Mouse (Mus musculus): ENCODE results near the gene Atp6v0e.

Gene Atp6v0e

DNA sequence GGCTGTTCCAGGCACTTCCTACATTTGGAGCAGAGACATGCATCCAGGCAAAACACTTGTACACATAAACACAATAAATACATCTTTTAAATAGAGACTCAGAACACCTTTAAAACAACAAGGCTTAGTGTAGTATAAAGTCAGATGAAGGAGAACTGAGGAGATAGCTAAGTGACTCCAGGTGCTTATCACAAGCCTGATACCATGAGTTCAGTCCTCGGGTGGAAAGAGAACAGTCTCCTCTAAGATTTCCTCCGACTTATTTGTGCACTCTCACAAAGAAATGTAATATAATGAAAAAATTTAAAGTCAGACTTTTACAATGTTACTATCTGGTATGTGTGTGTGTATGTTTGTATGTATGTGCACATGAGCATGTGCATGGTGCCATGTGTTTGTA, 58.8 kb downstream of the Atp6v0e start:
- no peak for DNase-seq

DNA sequence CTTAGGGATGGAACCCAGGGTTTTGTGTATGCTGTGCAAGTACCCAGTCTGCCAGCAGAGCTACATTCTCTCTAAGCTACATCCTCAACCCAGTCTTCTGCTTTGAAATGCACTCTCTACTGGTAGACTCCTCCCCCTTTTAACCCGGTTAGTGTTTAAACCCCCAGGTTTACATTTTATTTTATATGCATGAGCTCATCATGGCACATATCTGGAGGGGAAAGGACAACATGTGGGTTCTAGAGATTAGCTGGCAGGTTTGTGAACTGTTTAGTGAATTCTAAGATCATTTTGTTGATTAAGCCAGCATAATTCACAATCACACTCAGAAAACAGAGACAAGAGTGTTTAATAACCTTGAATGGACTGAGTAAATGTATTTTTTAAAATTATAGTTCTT, 61.8 kb downstream of the Atp6v0e start:
- DNase-seq = no peak

DNA sequence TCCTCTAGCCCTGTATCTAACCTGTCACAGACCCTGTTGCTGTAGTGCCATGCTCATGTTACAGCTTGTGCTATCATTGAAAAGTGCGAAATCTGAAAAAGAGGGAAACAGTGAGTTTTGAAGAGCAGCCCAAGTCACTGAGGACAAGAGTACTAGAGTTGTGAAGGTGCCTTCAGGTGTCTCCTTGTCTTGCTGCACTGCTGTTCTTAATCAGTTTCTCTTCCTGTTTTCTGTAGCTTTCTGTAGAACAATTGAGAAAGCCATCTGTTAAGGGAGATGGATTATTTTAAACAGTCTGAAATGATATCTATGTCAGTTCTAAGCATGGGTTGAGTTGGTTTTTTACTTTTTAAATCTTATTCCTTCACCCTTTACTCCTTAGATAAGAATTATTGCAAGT, 63.6 kb downstream of the Atp6v0e start:
- no peak for DNase-seq

DNA sequence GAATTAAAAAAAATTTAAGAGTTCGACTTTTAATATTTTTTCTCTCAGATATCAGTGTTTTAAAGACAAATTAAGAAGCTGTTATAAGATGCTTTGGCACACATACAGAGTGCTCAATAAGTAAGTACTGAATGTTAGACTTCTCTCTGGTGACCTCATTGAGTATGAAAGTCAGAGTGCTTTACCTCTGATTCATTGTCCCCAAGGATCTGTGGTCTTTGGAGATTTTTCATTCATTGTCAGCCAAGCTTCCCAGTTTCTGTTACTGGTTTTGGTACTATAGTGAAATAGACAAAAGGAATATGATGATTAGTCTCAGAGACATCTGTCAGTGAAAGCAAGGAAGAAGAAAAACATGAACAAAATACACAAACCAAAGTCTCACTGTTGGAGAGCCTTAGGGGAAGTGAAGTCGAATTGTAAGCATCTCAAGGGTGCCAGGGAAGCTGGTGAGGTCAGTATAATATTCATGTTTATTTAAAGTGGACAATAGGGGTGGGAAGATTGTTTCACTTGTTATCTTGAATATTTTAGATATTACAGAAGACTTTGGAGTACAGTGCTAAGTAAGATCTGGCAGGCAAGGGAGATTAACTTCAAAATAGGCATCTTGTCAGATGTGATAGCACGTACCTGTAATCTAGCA, 64.2 kb downstream of the Atp6v0e start:
- DNase-seq = no peak

DNA sequence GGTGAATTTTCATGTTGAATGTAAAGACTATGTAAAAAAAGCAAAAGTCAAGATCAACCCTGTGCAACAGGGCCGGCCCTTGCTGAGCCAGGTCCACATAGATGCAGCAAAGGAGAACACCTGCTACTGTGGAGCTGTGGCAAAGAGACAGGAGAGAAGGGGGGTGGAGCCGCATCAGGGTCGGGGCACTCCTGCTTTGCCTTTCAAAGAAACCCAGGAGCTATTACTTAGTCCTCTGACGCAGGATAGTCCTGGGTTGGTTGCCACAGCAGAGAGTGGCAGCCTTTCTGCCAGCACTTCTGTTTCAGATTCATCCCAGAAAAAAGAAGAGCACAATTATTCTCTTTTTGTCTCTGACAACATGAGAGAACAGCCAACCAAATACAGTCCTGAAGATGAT, 79.5 kb downstream of the Atp6v0e start:
- DNase-seq = no peak

DNA sequence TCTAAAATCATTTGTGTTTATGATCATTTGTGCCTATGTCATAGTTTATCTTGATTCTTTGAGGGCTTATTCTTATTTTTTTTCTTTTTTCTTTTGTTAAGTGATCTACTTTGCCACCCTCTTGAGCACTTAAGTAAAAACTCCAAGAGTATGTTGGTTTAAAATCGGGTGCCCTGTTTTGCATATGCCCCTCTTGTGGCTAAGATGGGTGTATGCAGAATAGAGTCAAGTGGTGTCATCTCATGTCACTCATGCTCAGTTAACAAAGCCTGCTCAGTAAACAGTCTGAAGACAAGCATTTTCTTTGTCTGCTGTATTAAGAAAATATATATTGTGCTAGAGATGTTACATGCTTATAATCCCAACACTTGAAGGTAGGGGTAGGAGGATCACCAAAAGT, 80.3 kb downstream of the Atp6v0e start:
- DNase-seq = no peak
